Mouse (Mus musculus): Measurements from ENCODE around the gene Tfr2.

Tfr2 gene

GRCm38 (mm10) chr5:137569665-137570064 lies at the start of gene Tfr2:
Tfr2 (plus strand) TSS chr5:137569840.
- DNase-seq (ENCODE audit: extremely low spot score) = peak; percentile 26

GRCm38 (mm10) chr5:137521861-137522260 lies 47.8 kb upstream of the Tfr2 start:
- DNase-seq (ENCODE audit: extremely low spot score) = no peak

- DNase-seq (ENCODE audit: extremely low spot score) = no peak
These were observed 46.9 kb upstream of the Tfr2 start for GRCm38 (mm10) chr5:137522711-137523110.

DNA sequence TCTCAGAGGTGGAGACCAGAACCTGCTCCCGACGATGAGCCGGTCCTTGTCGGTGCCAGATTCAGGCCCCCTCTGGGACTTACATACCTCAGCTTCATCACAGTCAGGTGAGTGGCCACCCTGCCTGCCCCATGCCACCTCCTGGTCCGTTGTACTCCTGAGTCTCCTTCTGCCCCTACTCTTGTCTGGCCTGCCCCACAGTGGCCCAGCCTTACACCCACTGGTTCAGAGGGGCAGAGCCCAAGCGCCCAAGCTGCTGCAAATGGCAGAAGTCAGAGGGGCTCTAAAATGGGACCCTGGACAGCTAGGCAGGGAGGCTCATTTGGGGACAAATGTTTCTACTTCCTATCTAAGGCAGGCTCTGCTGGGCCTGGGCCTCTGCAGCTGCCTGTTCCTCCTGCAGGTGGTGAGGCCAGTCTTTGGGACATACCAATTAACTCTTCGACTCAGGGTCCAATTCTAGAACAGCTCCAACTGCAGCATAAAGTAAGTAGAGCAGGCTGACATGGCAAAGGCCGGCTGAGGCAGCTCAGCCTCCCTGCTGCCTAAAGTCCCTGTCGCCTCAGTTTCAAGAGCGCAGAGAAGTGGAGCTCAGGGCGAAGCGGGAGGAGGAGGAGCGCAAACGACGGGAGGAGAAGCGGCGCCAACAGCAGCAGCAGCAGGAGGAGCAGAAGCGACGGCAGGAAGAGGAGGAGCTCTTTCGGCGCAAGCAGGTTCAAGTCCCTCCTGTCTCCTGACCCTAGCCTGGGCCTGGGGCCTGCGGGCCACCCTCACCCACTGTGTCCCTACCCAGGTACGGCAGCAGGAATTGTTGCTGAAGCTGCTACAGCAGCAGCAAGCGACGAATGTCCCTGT lies 46.0 kb upstream of the Tfr2 start:
- DNase-seq (ENCODE audit: extremely low spot score) = no peak

DNA sequence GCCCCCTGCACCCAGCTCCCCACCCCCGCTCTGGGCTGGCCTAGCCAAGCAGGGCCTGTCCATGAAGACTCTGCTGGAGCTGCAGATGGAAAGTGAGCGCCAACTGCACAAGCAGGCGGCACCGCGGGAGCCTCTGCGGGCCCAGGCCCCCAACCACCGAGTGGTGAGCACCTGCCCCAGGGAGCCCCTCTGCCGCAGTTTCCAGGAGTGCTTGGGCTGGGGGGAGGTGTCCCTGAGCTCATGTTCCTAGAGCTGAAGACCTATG lies 45.5 kb upstream of the Tfr2 start:
- no peak for DNase-seq (ENCODE audit: extremely low spot score)

GRCm38 (mm10) chr5:137524671-137525070 lies 45.0 kb upstream of the Tfr2 start:
- no peak for DNase-seq (ENCODE audit: extremely low spot score)

DNA sequence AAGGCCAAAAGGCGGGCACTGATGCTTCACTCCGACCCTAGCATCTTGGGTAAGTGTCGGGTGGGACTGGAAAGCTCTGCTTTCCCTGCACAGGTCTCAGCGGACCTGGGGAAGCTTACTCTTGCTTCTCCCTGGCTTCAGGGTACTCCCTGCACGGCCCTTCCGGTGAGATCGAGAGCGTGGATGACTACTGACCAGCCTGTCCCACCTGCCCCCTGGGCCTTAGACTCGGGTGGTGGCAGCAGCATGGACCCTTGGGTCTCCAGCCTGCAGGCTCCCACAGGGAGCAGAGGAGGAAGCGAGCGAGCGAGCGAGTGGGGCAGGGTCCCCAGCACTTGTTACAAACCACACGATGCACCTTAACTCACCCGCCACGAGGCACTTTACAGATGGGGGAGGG lies 44.1 kb upstream of the Tfr2 start:
- DNase-seq (ENCODE audit: extremely low spot score) = no peak

DNA sequence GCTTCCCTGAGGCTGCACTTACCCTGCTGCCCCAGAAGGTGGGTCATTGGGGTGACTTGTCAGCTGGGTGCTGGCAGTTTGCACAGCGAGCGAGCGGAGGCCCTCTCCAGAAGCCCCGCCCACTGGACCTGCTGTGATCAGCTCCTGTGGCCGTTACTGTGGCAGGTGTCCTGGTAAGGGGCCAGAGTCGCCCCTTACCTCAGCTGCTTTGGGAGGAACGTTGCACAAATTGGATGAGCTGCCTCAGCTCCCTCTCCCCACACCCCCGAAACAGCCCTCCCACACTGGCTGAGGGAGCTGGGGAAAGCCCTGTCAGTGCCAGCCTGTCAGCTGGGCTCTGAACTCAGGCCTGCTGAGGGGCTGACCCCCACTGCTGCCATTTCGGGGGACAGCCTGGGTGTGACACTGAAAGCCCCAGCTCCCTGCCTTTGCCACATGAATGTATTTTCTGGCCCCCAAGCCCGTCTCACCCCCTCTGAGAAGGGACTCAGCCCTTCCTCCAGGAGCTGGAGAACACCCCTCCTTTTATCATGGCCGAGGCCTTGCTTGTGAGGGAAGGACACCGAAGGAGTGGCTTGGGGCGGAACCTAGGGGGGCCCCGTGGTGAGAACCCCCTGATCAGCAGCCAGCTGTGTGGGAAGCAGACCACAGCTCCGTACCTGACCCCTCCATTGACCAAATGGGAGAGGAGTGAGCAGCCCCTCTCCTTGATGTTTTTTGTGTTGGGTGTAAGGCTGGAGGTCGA lies 43.3 kb upstream of the Tfr2 start:
- no peak for DNase-seq (ENCODE audit: extremely low spot score)

- no peak for DNase-seq (ENCODE audit: extremely low spot score)
These were observed 42.2 kb upstream of the Tfr2 start for GRCm38 (mm10) chr5:137527413-137527812.

- no peak for DNase-seq (ENCODE audit: extremely low spot score)
These were observed 41.2 kb upstream of the Tfr2 start for GRCm38 (mm10) chr5:137528247-137528968.

DNA sequence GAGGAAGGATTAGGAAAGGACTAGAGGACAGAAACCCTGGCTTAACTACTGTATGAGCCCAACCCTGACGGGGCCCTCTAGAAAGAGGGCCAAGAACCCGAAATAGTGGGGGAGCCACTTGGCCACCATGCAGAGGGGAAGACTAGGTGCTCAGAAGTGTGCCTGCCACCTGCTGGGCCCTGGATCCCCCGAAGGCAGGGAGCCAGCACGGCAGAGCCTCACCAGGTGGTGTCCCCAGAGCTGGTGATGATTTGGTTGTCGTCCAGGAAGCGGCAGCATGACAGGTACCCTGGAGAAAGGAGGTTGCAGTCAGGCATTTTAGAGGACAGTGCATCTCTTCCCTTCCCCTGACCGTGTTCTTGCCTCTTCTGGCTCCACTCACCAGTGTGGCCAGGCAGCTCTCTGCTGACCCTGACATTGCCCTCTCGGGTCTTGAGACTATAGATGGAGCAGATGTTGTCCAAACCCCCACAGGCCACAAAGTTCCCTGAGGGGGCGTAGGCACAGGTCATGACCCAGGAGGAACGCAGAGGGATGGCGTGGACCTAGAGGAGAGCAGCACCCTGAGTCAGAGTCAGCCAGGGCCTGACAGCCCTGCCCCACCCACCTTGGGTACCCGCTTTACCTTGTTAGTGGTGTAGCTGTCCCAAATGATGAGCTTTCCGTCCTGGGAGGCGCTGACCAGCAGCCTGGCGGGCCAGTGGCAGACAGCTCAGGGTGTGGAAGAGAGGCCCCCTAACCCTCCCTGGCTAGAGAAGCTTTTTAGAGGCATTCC lies 40.2 kb upstream of the Tfr2 start:
- no peak for DNase-seq (ENCODE audit: extremely low spot score)

DNA sequence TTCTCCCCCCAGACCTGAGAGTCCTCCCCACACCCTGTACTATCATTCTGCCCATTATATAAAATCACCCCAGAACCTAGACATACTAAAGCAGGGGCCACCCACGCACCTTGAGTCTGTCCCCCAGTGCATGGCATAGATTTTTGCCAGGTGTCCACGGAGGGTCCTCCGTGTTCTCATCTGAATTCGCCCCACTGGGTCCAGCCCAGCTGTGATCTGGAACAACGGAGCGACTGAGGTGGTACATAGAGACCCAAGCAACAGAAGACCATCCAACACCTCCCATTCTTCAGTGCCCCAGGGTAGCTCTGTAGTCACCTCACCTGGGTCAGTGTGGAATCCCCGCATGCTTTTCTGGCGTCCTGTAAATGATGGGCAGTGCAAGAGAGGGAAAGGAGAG lies 39.6 kb upstream of the Tfr2 start:
- no peak for DNase-seq (ENCODE audit: extremely low spot score)

DNA sequence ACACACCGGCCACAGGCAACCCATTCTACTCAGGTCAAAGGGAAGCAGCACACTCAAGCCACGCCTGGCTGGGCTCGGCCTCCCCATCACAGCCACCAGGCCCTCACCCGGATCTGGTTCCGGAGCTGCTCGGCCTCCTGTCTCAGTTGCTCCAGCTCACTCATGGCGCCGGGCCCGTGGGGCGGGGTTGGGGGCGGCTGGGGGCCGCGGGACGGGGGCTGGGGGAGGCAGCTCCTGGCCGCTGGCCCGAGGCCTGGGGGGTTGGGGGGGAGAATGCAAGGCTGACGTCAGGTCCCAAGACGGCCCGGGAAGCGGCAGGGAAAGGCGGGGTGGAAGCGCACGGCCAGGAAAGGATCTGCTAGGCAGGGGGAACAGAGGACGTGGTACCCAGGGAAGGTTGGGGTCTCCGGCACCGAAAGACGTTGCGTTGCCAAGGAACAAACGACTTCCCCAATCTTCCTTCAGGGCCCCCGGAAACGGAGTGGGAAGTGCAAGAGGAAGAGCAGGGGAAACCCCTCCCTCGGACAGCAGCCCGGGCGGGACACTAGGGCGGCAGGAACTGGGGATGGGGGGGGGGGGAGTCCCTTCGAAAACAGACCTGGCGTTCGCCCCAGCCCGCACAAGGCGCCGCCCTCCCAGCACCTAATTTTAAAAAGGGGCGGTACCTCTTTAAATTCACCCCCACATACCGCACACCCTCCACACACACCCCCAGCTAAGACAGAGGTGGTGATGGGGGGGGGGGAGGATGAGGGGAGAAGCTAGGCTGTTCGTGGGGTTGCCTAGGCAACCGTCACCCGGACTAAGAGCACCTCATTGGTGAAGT lies 38.8 kb upstream of the Tfr2 start:
- DNase-seq (ENCODE audit: extremely low spot score) = peak; percentile 84

GRCm38 (mm10) chr5:137531414-137532130 lies 38.1 kb upstream of the Tfr2 start:
- no peak for DNase-seq (ENCODE audit: extremely low spot score)

DNA sequence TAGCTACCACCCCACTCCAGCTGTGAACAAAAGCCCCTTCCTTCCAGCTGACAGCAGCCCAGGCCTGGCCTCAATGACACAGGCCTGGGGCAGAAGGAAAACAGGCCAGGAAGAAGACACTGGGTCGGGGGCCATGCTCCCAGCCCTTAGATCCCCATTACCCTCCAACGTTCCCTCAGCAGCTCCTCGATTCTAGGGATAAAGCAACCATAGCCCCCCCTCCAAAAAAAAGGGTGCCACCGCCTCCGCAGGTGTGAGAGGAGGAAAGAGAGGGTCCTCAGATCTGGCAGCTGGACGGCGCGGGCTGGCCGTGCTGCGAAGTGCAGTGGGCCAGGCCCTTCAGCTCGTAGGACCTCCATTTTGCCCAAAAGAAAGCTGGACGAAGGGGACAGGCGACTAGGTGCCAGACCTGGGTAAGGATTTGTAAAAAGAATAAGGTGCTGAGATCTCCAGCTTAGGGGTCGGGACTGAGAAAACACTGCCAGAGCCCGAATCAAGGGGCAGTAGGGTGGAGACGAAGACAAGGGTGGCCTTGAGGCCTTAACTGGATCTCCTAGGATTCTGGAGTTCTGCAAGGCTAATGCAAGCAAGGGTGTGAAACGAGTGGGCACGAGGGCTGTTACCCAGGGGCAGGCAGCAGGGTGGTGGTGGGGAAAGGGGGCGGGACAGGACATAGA lies 37.4 kb upstream of the Tfr2 start:
- DNase-seq (ENCODE audit: extremely low spot score) = peak; percentile 48

GRCm38 (mm10) chr5:137532808-137533116 lies 36.9 kb upstream of the Tfr2 start:
- DNase-seq (ENCODE audit: extremely low spot score) = no peak

- DNase-seq (ENCODE audit: extremely low spot score) = peak; percentile 99
These were observed 36.4 kb upstream of the Tfr2 start, which contains the start of the genes Epo and Gnb2 for GRCm38 (mm10) chr5:137533117-137533827. Epo (minus strand) TSS chr5:137533242. Gnb2 (minus strand) TSS chr5:137533510.

DNA sequence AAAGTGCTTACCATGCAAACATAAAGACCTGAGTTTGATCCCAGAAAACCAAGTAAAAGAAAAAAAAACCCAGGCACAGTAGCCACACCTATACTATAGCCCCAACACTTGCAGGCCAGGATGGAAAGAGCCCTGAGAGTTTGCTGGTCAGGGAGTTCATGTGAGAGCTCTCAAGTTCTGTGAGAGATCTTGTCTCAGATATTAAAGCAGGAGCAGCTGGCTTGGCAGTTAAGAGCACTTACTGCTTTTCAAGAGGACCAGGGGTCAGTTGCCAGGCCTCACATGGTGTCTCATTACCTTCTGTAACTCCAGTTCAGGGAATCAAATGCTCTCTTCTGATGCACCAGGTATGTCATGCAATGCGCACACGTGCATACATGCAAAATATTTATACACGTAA lies 34.9 kb upstream of the Tfr2 start:
- no peak for DNase-seq (ENCODE audit: extremely low spot score)

GRCm38 (mm10) chr5:137535318-137535717 lies 34.3 kb upstream of the Tfr2 start:
- no peak for DNase-seq (ENCODE audit: extremely low spot score)

Data from embryo, embryonic 9.5 days (tissue).